Mouse (Mus musculus): Measurements from ENCODE around the gene Inka2.

Inka2 gene

GRCm38 (mm10) chr3:105721681-105722201 is 17.3 kb downstream of the Inka2 start:
- DNase-seq (ENCODE audit: low spot score in 2 of 2): no peak

GRCm38 (mm10) chr3:105722510-105722909 is 18.1 kb downstream of the Inka2 start:
- no peak for DNase-seq (ENCODE audit: low spot score in 2 of 2)

GRCm38 (mm10) chr3:105726037-105726436 is 21.6 kb downstream of the Inka2 start:
- no peak for DNase-seq (ENCODE audit: low spot score in 2 of 2)

GRCm38 (mm10) chr3:105732360-105732759 is 28.0 kb downstream of the Inka2 start:
- DNase-seq (ENCODE audit: low spot score in 2 of 2): no peak

- DNase-seq (ENCODE audit: low spot score in 2 of 2): no peak
Measured at GRCm38 (mm10) chr3:105733538-105733937, 29.1 kb downstream of the Inka2 start.

GRCm38 (mm10) chr3:105735285-105735684 is 30.9 kb downstream of the Inka2 start:
- no peak for DNase-seq (ENCODE audit: low spot score in 2 of 2)

GRCm38 (mm10) chr3:105736148-105736547 is 31.7 kb downstream of the Inka2 start:
- DNase-seq (ENCODE audit: low spot score in 2 of 2): no peak

GRCm38 (mm10) chr3:105737070-105737469 is 32.7 kb downstream of the Inka2 start:
- DNase-seq (ENCODE audit: low spot score in 2 of 2): no peak

GRCm38 (mm10) chr3:105737666-105738065 is 33.3 kb downstream of the Inka2 start:
- no peak for DNase-seq (ENCODE audit: low spot score in 2 of 2)

- DNase-seq (ENCODE audit: low spot score in 2 of 2): no peak
Measured at GRCm38 (mm10) chr3:105746542-105746941, 42.1 kb downstream of the Inka2 start.

GRCm38 (mm10) chr3:105750810-105751209 is 46.4 kb downstream of the Inka2 start:
- no peak for DNase-seq (ENCODE audit: low spot score in 2 of 2)

GRCm38 (mm10) chr3:105754184-105754583 is 49.8 kb downstream of the Inka2 start:
- DNase-seq (ENCODE audit: low spot score in 2 of 2): no peak

GRCm38 (mm10) chr3:105755123-105755522 is 50.7 kb downstream of the Inka2 start:
- DNase-seq (ENCODE audit: low spot score in 2 of 2): no peak

GRCm38 (mm10) chr3:105756505-105756904 is 52.1 kb downstream of the Inka2 start:
- no peak for DNase-seq (ENCODE audit: low spot score in 2 of 2)

- no peak for DNase-seq (ENCODE audit: low spot score in 2 of 2)
Measured at GRCm38 (mm10) chr3:105757323-105758083, 53.1 kb downstream of the Inka2 start.

- DNase-seq (ENCODE audit: low spot score in 2 of 2): no peak
Measured at GRCm38 (mm10) chr3:105758098-105758497, 53.7 kb downstream of the Inka2 start.

- no peak for DNase-seq (ENCODE audit: low spot score in 2 of 2)
Measured at GRCm38 (mm10) chr3:105758658-105759057, 54.3 kb downstream of the Inka2 start.

GRCm38 (mm10) chr3:105760063-105760462 is 55.7 kb downstream of the Inka2 start:
- no peak for DNase-seq (ENCODE audit: low spot score in 2 of 2)

- no peak for DNase-seq (ENCODE audit: low spot score in 2 of 2)
Measured at GRCm38 (mm10) chr3:105763132-105763851, 58.9 kb downstream of the Inka2 start.

- no peak for DNase-seq (ENCODE audit: low spot score in 2 of 2)
Measured at GRCm38 (mm10) chr3:105768529-105768928, 64.1 kb downstream of the Inka2 start.

GRCm38 (mm10) chr3:105769380-105769779 is 65.0 kb downstream of the Inka2 start:
- no peak for DNase-seq (ENCODE audit: low spot score in 2 of 2)
